Mouse (Mus musculus) forebrain, embryonic 10.5 days (tissue): ENCODE measurements around the gene Gm5114. TPM values are rescaled to one million over a fixed set of nuclear protein-coding genes. Genes with fewer than 3 reads are reported as not detected.
"Not testable (repeated sequence)": the region's sequence is repeated elsewhere in the genome, so short reads cannot be mapped to it uniquely, and the experiment has no call there.

Experiments
- DNase-seq: peaks from one replicate; pipeline ENCODE4 v3.0.0-alpha.2; 2017; ENCODE audit warnings: low spot score; ENCODE audit errors: extremely low spot score
- H3K27ac ChIP-seq: fragments of 300-500 bp; sonication (generic); 2 replicates; pipeline ENCODE4 v1.5.1; 2016; ENCODE audit warnings: mild to moderate bottlenecking
- H3K27me3 ChIP-seq: fragments of 300-500 bp; sonication (generic); 2 replicates; pipeline ENCODE4 v1.6.1; 2016; ENCODE audit warnings: mild to moderate bottlenecking; ENCODE audit not compliant: poor library complexity, severe bottlenecking
- H3K36me3 ChIP-seq: fragments of 300-500 bp; sonication (generic); replicated peaks from 2 replicates; pipeline ENCODE4 v1.6.1; 2016; ENCODE audit warnings: mild to moderate bottlenecking, moderate library complexity
- H3K4me1 ChIP-seq: fragments of 300-500 bp; sonication (generic); 2 replicates; pipeline ENCODE4 v1.6.1; 2016
- H3K4me3 ChIP-seq: fragments of 300-500 bp; sonication (generic); 2 replicates; pipeline ENCODE4 v1.5.1; 2016; ENCODE audit warnings: mild to moderate bottlenecking, moderate library complexity
- H3K9me3 ChIP-seq: fragments of 300-500 bp; sonication (generic); 2 replicates; pipeline ENCODE4 v1.6.1; 2016; ENCODE audit warnings: mild to moderate bottlenecking, moderate library complexity
- WGBS: fragments of 180-500 bp; shearing (Covaris S2); methylation state at CpG from one replicate; pipeline ENCODE4 v1.1.7; 2016; 5-methylcytosine and 5-hydroxymethylcytosine counted together
- microRNA-seq: library from miRNA; unstranded; fragments of <30 nt; microRNA quantifications from one replicate; pipeline ENCODE4, GENCODE M21; 2017
- polyA plus RNA-seq: library from polyadenylated mRNA; unstranded; fragments of >200 nt; fragmentation: Nextera tagmentation; extraction: Ambion mirVana; gene quantifications from 2 replicates; pipeline ENCODE4 v1.2.1, GENCODE M21; 2016

The Gm5114 gene
- not detected in 2 replicates for polyA plus RNA-seq

GRCm38 (mm10) chr7:39413060-39413459 lies at the start of gene Gm5114:
TSS of gene Gm5114 (minus strand) at chr7:39413160.
- not testable (repeated sequence) for H3K9me3 ChIP-seq, H3K27me3 ChIP-seq, H3K4me1 ChIP-seq, DNase-seq, H3K36me3 ChIP-seq, H3K27ac ChIP-seq, H3K4me3 ChIP-seq
- WGBS = 50% methylated on average over 1 of the region's 1 CpGs

GRCm38 (mm10) chr7:39455806-39456205 lies 42.8 kb upstream of the Gm5114 start:
- Histone ChIP-seq H3K4me3 (no peak overlapping the region), H3K27me3 (no peaks in the 10 kb centered on the region), H3K4me1 (no peaks in the 10 kb centered on the region), H3K9me3 (no peaks in the 10 kb centered on the region), H3K27ac (no peak overlapping the region), H3K36me3 (peaks cover 17% of the 10 kb centered on the region)
- 19% methylated on average over 6 of the region's 6 CpGs for WGBS
- DNase-seq = no peak

- DNase-seq = peak; percentile 72
- H3K27ac ChIP-seq = peak overlapping the region; percentile 84
- peaks cover 11% of the 10 kb centered on the region; the same call in 1 of the 2 replicates for H3K27me3 ChIP-seq
- 2% methylated on average over 36 of the region's 36 CpGs for WGBS
- H3K4me1 ChIP-seq = peaks cover 17% of the 10 kb centered on the region
- peak overlapping the region; percentile 75 for H3K4me3 ChIP-seq
- H3K36me3 ChIP-seq = peaks cover 13% of the 10 kb centered on the region
- H3K9me3 ChIP-seq = no peaks in the 10 kb centered on the region
Observed at GRCm38 (mm10) chr7:39449260-39450021, 36.5 kb upstream of the Gm5114 start.

- H3K9me3 ChIP-seq = no peaks in the 10 kb centered on the region
- peak overlapping the region; percentile 75 for H3K4me3 ChIP-seq
- 65% methylated on average over 11 of the region's 11 CpGs for WGBS
- H3K27ac ChIP-seq = peak overlapping the region; percentile 84; the same call in 1 of the 2 replicates
- H3K27me3 ChIP-seq = peaks cover 11% of the 10 kb centered on the region; the same call in 1 of the 2 replicates
- H3K4me1 ChIP-seq = peaks cover 17% of the 10 kb centered on the region
- H3K36me3 ChIP-seq = peaks cover 13% of the 10 kb centered on the region
- DNase-seq = no peak
Observed at GRCm38 (mm10) chr7:39448626-39449242, 35.8 kb upstream of the Gm5114 start.

GRCm38 (mm10) chr7:39441237-39441636 lies 28.3 kb upstream of the Gm5114 start:
- WGBS = 51% methylated on average over 2 of the region's 2 CpGs
- H3K27me3 ChIP-seq = peaks cover 11% of the 10 kb centered on the region; the same call in 1 of the 2 replicates
- H3K36me3 ChIP-seq = no peaks in the 10 kb centered on the region
- no peak overlapping the region for H3K4me3 ChIP-seq
- H3K9me3 ChIP-seq = peaks cover 11% of the 10 kb centered on the region; the same call in 1 of the 2 replicates
- H3K27ac ChIP-seq = no peak overlapping the region
- peaks cover 6% of the 10 kb centered on the region for H3K4me1 ChIP-seq
- DNase-seq = no peak

- WGBS = 84% methylated on average over 4 of the region's 4 CpGs
- H3K36me3 ChIP-seq = no peaks in the 10 kb centered on the region
- H3K9me3 ChIP-seq = peaks cover 16% of the 10 kb centered on the region
- no peak overlapping the region for H3K4me3 ChIP-seq
- DNase-seq = no peak
- H3K27ac ChIP-seq = no peak overlapping the region
- no peaks in the 10 kb centered on the region for H3K4me1 ChIP-seq
- peaks cover 5% of the 10 kb centered on the region; the same call in 1 of the 2 replicates for H3K27me3 ChIP-seq
Observed at GRCm38 (mm10) chr7:39440362-39440761, 27.4 kb upstream of the Gm5114 start.

Small RNA genes within 50 kb of the gene (microRNA-seq; reads per million reads assigned to microRNA genes)
- gene Gm27437 = not detected

Other genes starting within 250 kb of the Gm5114 start
- 2.8 and 3.1 TPM in 2 replicates for gene Zfp619, start 104.6 kb upstream of the Gm5114 start, polyA plus RNA-seq